Mouse (Mus musculus): ENCODE measurements around the gene Bbx. TPM values are rescaled to one million over a fixed set of nuclear protein-coding genes. Genes with fewer than 3 reads are reported as not detected.

Bbx gene
- polyA plus RNA-seq (2014; fragmentation: Nextera tagmentation; extraction: Ambion mirVana) = 28.5 and 32.1 TPM in 2 replicates

- Histone ChIP-seq H3K36me3 (ENCODE audit: control insufficient read depth, insufficient read depth, low read length) (peaks cover 1% of the 10 kb centered on the region; the same call in 1 of the 2 replicates), H3K4me1 (ENCODE audit: control insufficient read depth, insufficient read depth, low read length) (peaks cover 11% of the 10 kb centered on the region), H3K4me3 (ENCODE audit: low read depth, low read length) (peak within 1 kb of the TSS; percentile 94), H3K9ac (ENCODE audit: low read depth, low read length) (peak within 1 kb of the TSS; percentile 91), H3K27ac (replicated peaks; ENCODE audit: low read depth, low read length) (peak within 1 kb of the TSS; percentile 98), H3K9me3 (ENCODE audit: control insufficient read depth, low read length) (no peaks in the 10 kb centered on the region), H3K4me2 (ENCODE audit: low read depth, low read length) (peak within 1 kb of the TSS; percentile 98), H3K27me3 (replicated peaks; ENCODE audit: control insufficient read depth, insufficient read depth, low read length) (no peaks in the 10 kb centered on the region)
- 2% methylated on average over 40 of the region's 55 CpGs for WGBS
- DNase-seq (ENCODE audit: low spot score) = peak; percentile 95
- peak; percentile 99 for ATAC-seq (ENCODE audit: low read depth)
Observed at GRCm38 (mm10) chr16:50432062-50432878, at the start of gene Bbx. Gene Bbx, minus strand, starts transcription at chr16:50432390.

GRCm38 (mm10) chr16:50481892-50482291 lies 49.7 kb upstream of the Bbx start:
- H3K36me3 ChIP-seq (ENCODE audit: control insufficient read depth, insufficient read depth, low read length) = no peaks in the 10 kb centered on the region
- no peak overlapping the region for H3K27ac ChIP-seq (replicated peaks; ENCODE audit: low read depth, low read length)
- H3K4me1 ChIP-seq (ENCODE audit: control insufficient read depth, insufficient read depth, low read length) = no peaks in the 10 kb centered on the region
- H3K27me3 ChIP-seq (replicated peaks; ENCODE audit: control insufficient read depth, insufficient read depth, low read length) = no peaks in the 10 kb centered on the region
- H3K4me3 ChIP-seq (ENCODE audit: low read depth, low read length) = no peak overlapping the region
- no peaks in the 10 kb centered on the region for H3K9me3 ChIP-seq (ENCODE audit: control insufficient read depth, low read length)
- DNase-seq (ENCODE audit: low spot score) (no peak), ATAC-seq (ENCODE audit: low read depth) (no peak)
- H3K9ac ChIP-seq (ENCODE audit: low read depth, low read length) = no peak overlapping the region
- 62% methylated on average over 7 of the region's 7 CpGs for WGBS
- no peak overlapping the region for H3K4me2 ChIP-seq (ENCODE audit: low read depth, low read length)

DNA sequence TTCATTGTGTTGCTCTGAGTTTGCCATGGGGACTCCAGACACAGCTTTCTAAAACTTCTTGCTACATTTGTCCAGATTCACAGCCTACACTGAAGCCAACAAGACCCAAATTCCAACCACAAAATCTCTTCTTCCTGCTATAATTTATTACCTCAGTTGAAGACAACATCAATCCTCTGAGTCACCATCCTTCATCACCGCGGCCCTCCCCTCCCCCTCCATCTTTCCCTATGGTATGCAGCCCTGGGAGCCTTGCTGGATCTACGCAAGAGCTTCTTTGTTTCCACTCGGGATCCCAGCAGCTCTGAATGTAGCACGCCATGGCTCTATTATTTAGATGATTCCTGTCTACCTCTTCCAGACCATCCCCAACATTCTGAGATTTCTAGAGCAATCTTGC lies 49.2 kb upstream of the Bbx start:
- no peaks in the 10 kb centered on the region for H3K4me1 ChIP-seq (ENCODE audit: control insufficient read depth, insufficient read depth, low read length)
- H3K27me3 ChIP-seq (replicated peaks; ENCODE audit: control insufficient read depth, insufficient read depth, low read length) = no peaks in the 10 kb centered on the region
- H3K9me3 ChIP-seq (ENCODE audit: control insufficient read depth, low read length) = no peaks in the 10 kb centered on the region
- WGBS = 65% methylated on average over 5 of the region's 5 CpGs
- no peak overlapping the region for H3K9ac ChIP-seq (ENCODE audit: low read depth, low read length)
- H3K27ac ChIP-seq (replicated peaks; ENCODE audit: low read depth, low read length) = no peak overlapping the region
- DNase-seq (ENCODE audit: low spot score) = no peak
- no peak overlapping the region for H3K4me3 ChIP-seq (ENCODE audit: low read depth, low read length)
- no peak overlapping the region for H3K4me2 ChIP-seq (ENCODE audit: low read depth, low read length)
- ATAC-seq (ENCODE audit: low read depth) = no peak
- H3K36me3 ChIP-seq (ENCODE audit: control insufficient read depth, insufficient read depth, low read length) = no peaks in the 10 kb centered on the region

- Histone ChIP-seq H3K27me3 (replicated peaks; ENCODE audit: control insufficient read depth, insufficient read depth, low read length) (no peaks in the 10 kb centered on the region), H3K4me3 (ENCODE audit: low read depth, low read length) (no peak overlapping the region), H3K4me2 (ENCODE audit: low read depth, low read length) (no peak overlapping the region), H3K4me1 (ENCODE audit: control insufficient read depth, insufficient read depth, low read length) (no peaks in the 10 kb centered on the region), H3K9me3 (ENCODE audit: control insufficient read depth, low read length) (no peaks in the 10 kb centered on the region), H3K36me3 (ENCODE audit: control insufficient read depth, insufficient read depth, low read length) (no peaks in the 10 kb centered on the region), H3K9ac (ENCODE audit: low read depth, low read length) (no peak overlapping the region), H3K27ac (replicated peaks; ENCODE audit: low read depth, low read length) (no peak overlapping the region)
- no peak for DNase-seq (ENCODE audit: low spot score)
- WGBS = 100% methylated on average over 1 of the region's 1 CpGs
- ATAC-seq (ENCODE audit: low read depth) = no peak
Observed at GRCm38 (mm10) chr16:50478695-50479094, 46.5 kb upstream of the Bbx start.

DNA sequence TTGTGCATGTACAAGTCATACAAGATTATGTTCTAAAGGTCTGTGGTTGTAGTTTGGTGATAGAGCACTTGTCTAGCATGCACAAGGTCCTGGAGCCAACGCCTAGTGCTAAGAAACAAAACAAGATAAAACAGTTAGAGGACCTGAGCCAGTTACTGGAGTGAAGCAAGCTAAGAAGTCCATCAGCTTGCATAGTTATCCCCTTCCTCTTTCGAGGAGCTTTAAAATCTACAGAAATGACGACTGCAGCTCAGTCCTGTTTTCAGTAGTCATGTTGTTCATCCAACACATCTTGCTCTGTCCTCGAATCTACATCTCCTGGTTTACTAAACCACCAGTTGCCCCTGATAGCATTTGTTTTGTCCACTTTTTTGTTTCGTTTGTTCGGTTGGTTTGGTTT lies 45.4 kb upstream of the Bbx start:
- Histone ChIP-seq H3K4me2 (ENCODE audit: low read depth, low read length) (no peak overlapping the region), H3K9ac (ENCODE audit: low read depth, low read length) (no peak overlapping the region), H3K4me1 (ENCODE audit: control insufficient read depth, insufficient read depth, low read length) (no peaks in the 10 kb centered on the region), H3K27ac (replicated peaks; ENCODE audit: low read depth, low read length) (no peak overlapping the region), H3K36me3 (ENCODE audit: control insufficient read depth, insufficient read depth, low read length) (no peaks in the 10 kb centered on the region), H3K9me3 (ENCODE audit: control insufficient read depth, low read length) (no peaks in the 10 kb centered on the region), H3K4me3 (ENCODE audit: low read depth, low read length) (no peak overlapping the region), H3K27me3 (replicated peaks; ENCODE audit: control insufficient read depth, insufficient read depth, low read length) (no peaks in the 10 kb centered on the region)
- ATAC-seq (ENCODE audit: low read depth) = no peak
- WGBS = 89% methylated on average over 6 of the region's 6 CpGs
- DNase-seq (ENCODE audit: low spot score) = no peak

DNA sequence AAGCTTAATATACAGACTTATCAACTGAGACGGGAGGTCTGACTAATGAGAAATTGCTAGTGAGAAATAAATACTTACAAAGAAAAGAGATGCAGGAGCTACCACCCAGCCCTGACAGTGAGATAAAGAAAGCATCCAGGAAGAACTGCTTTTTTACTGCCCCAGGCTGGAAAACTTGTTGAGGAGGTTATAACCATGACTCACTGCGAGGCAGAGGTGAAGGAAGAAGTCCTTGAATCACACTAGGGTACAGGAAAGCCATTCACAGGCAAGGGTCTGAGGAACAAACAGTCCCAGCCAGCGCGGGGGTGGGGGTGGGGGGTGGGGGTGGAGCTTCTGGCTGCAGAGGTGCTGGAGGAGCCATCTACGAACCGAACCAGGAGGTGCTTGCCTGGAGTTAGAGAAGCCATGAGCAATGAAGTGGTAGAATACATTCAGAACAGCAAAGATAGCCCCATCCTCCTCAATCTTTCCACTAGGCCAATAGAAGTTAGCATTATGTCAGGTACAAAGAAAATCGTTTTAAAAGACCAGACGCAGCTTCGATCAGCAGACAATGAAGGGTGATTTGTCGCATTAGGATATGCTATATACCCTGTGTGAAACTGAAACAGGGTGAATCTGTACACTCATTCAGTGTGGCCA lies 30.2 kb upstream of the Bbx start:
- Histone ChIP-seq H3K4me2 (ENCODE audit: low read depth, low read length) (no peak overlapping the region), H3K36me3 (ENCODE audit: control insufficient read depth, insufficient read depth, low read length) (no peaks in the 10 kb centered on the region), H3K4me1 (ENCODE audit: control insufficient read depth, insufficient read depth, low read length) (no peaks in the 10 kb centered on the region), H3K27ac (replicated peaks; ENCODE audit: low read depth, low read length) (no peak overlapping the region), H3K9me3 (ENCODE audit: control insufficient read depth, low read length) (no peaks in the 10 kb centered on the region), H3K27me3 (replicated peaks; ENCODE audit: control insufficient read depth, insufficient read depth, low read length) (no peaks in the 10 kb centered on the region), H3K9ac (ENCODE audit: low read depth, low read length) (no peak overlapping the region), H3K4me3 (ENCODE audit: low read depth, low read length) (no peak overlapping the region)
- DNase-seq (ENCODE audit: low spot score) = peak; percentile 14
- 33% methylated on average over 10 of the region's 10 CpGs for WGBS
- ATAC-seq (ENCODE audit: low read depth) = no peak

DNA sequence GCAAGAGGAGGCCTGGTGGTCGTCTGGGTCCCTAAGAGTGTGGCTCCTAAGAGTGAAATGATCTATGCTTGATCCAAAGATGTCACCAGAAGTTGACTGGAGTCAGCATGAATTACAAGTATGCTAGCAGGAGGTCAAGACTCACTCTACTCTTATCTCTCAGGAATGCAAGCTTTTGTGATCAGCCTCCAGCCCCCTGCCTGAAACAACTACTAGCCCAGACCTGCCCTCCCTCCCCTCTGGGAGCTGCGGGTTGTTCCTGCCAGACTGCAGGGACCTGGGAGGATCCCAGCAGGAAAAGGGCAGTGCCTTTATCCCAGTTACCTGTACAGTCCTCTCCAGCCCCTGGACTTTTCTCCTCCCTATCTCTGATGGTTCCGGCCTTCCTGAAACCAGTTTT lies 27.0 kb upstream of the Bbx start:
- H3K4me1 ChIP-seq (ENCODE audit: control insufficient read depth, insufficient read depth, low read length) = no peaks in the 10 kb centered on the region
- no peak overlapping the region for H3K4me2 ChIP-seq (ENCODE audit: low read depth, low read length)
- WGBS = 31% methylated on average over 3 of the region's 3 CpGs
- H3K27ac ChIP-seq (replicated peaks; ENCODE audit: low read depth, low read length) = no peak overlapping the region
- no peaks in the 10 kb centered on the region for H3K27me3 ChIP-seq (replicated peaks; ENCODE audit: control insufficient read depth, insufficient read depth, low read length)
- no peaks in the 10 kb centered on the region for H3K9me3 ChIP-seq (ENCODE audit: control insufficient read depth, low read length)
- H3K36me3 ChIP-seq (ENCODE audit: control insufficient read depth, insufficient read depth, low read length) = no peaks in the 10 kb centered on the region
- DNase-seq (ENCODE audit: low spot score) (no peak), ATAC-seq (ENCODE audit: low read depth) (no peak; the same call in 1 of the 2 replicates)
- no peak overlapping the region for H3K9ac ChIP-seq (ENCODE audit: low read depth, low read length)
- no peak overlapping the region for H3K4me3 ChIP-seq (ENCODE audit: low read depth, low read length)

- no peaks in the 10 kb centered on the region for H3K4me1 ChIP-seq (ENCODE audit: control insufficient read depth, insufficient read depth, low read length)
- H3K27me3 ChIP-seq (replicated peaks; ENCODE audit: control insufficient read depth, insufficient read depth, low read length) = no peaks in the 10 kb centered on the region
- no peak for DNase-seq (ENCODE audit: low spot score)
- no peaks in the 10 kb centered on the region for H3K9me3 ChIP-seq (ENCODE audit: control insufficient read depth, low read length)
- H3K9ac ChIP-seq (ENCODE audit: low read depth, low read length) = no peak overlapping the region
- WGBS = 72% methylated on average over 1 of the region's 1 CpGs
- no peak overlapping the region for H3K27ac ChIP-seq (replicated peaks; ENCODE audit: low read depth, low read length)
- H3K4me2 ChIP-seq (ENCODE audit: low read depth, low read length) = no peak overlapping the region
- H3K4me3 ChIP-seq (ENCODE audit: low read depth, low read length) = no peak overlapping the region
- ATAC-seq (ENCODE audit: low read depth) = no peak
- H3K36me3 ChIP-seq (ENCODE audit: control insufficient read depth, insufficient read depth, low read length) = no peaks in the 10 kb centered on the region
Observed at GRCm38 (mm10) chr16:50456053-50456452, 23.9 kb upstream of the Bbx start.
